Mouse (Mus musculus) embryo, embryonic 11.5 days (tissue): ENCODE data around the gene Fastkd5.
"Not testable (repeated sequence)": the region's sequence is repeated elsewhere in the genome, so short reads cannot be mapped to it uniquely, and the experiment has no call there.

ENCODE experiments used
- DNase-seq: peaks from one replicate; pipeline ENCODE4 v3.0.0-alpha.2; 2012; ENCODE audit warnings: low read depth, low spot score

Gene Fastkd5

GRCm38 (mm10) chr2:130629839-130630203 lies at the start of gene Fastkd5, which contains the start of gene Ubox5:
Gene Fastkd5 (minus strand): TSS chr2:130630027.
Gene Ubox5 (minus strand): TSS chr2:130630038.
- peak; percentile 76 for DNase-seq

GRCm38 (mm10) chr2:130679154-130679553 lies 49.3 kb upstream of the Fastkd5 start:
- DNase-seq: no peak

GRCm38 (mm10) chr2:130677211-130677610 lies 47.4 kb upstream of the Fastkd5 start:
- no peak for DNase-seq

GRCm38 (mm10) chr2:130667559-130667958 lies 37.7 kb upstream of the Fastkd5 start, which contains the start of gene Itpa:
Gene Itpa (plus strand): TSS chr2:130667610.
- peak; percentile 76 for DNase-seq

GRCm38 (mm10) chr2:130664102-130664701 lies 34.4 kb upstream of the Fastkd5 start, which contains the start of gene Ddrgk1:
Gene Ddrgk1 (minus strand): TSS chr2:130664659.
- peak; percentile 92 for DNase-seq

- DNase-seq: no peak
Observed at GRCm38 (mm10) chr2:130663342-130663741, 33.5 kb upstream of the Fastkd5 start.

GRCm38 (mm10) chr2:130658530-130658929 lies 28.7 kb upstream of the Fastkd5 start:
- no peak for DNase-seq

- DNase-seq: no peak
Observed at GRCm38 (mm10) chr2:130657541-130657940, 27.7 kb upstream of the Fastkd5 start.

GRCm38 (mm10) chr2:130656536-130656935 lies 26.7 kb upstream of the Fastkd5 start:
- DNase-seq: no peak

GRCm38 (mm10) chr2:130655660-130656339 lies 26.0 kb upstream of the Fastkd5 start:
- no peak for DNase-seq

GRCm38 (mm10) chr2:130653760-130654159 lies 23.9 kb upstream of the Fastkd5 start:
- no peak for DNase-seq

GRCm38 (mm10) chr2:130653303-130653702 lies 23.5 kb upstream of the Fastkd5 start:
- no peak for DNase-seq

GRCm38 (mm10) chr2:130649028-130649427 lies 19.2 kb upstream of the Fastkd5 start:
- not testable (repeated sequence) for DNase-seq

- no peak for DNase-seq
Observed at GRCm38 (mm10) chr2:130645198-130645597, 15.4 kb upstream of the Fastkd5 start.

- DNase-seq: peak; percentile 82
Observed at GRCm38 (mm10) chr2:130642684-130643369, 13.0 kb upstream of the Fastkd5 start, which contains the start of gene Lzts3. Gene Lzts3 (minus strand): TSS chr2:130642803.

- DNase-seq: no peak
Observed at GRCm38 (mm10) chr2:130642197-130642660, 12.4 kb upstream of the Fastkd5 start.

GRCm38 (mm10) chr2:130641351-130642025 lies 11.7 kb upstream of the Fastkd5 start:
- no peak for DNase-seq

GRCm38 (mm10) chr2:130639276-130639675 lies 9.4 kb upstream of the Fastkd5 start:
- DNase-seq: no peak

- DNase-seq: no peak
Observed at GRCm38 (mm10) chr2:130638101-130638611, 8.3 kb upstream of the Fastkd5 start.

- no peak for DNase-seq
Observed at GRCm38 (mm10) chr2:130635847-130636246, 6.0 kb upstream of the Fastkd5 start.

- no peak for DNase-seq
Observed at GRCm38 (mm10) chr2:130634739-130635411, 5.0 kb upstream of the Fastkd5 start.
